Mouse (Mus musculus) heart, embryonic 10.5 days (tissue): ENCODE data around the gene Tmem53. TPM values are rescaled to one million over a fixed set of nuclear protein-coding genes. Genes with fewer than 3 reads are reported as not detected.
A peak's percentile ranks its signal among the peaks of the same experiment; 100 is the strongest.

Experiments used
- DNase-seq: peaks from one replicate; pipeline ENCODE4 v3.0.0-alpha.2; 2017; ENCODE audit warnings: low spot score
- H3K27ac ChIP-seq: fragments of 300-500 bp; sonication (generic); 2 replicates; pipeline ENCODE4 v1.5.1; 2016; ENCODE audit warnings: mild to moderate bottlenecking
- H3K27me3 ChIP-seq: fragments of 300-500 bp; sonication (generic); 2 replicates; pipeline ENCODE4 v1.6.1; 2016; ENCODE audit warnings: mild to moderate bottlenecking; ENCODE audit not compliant: poor library complexity, insufficient read depth, severe bottlenecking
- H3K36me3 ChIP-seq: fragments of 300-500 bp; sonication (generic); 2 replicates; pipeline ENCODE4 v1.6.1; 2016; ENCODE audit warnings: mild to moderate bottlenecking, moderate library complexity
- H3K4me1 ChIP-seq: fragments of 300-500 bp; sonication (generic); 2 replicates; pipeline ENCODE4 v1.6.1; 2016; ENCODE audit warnings: mild to moderate bottlenecking
- H3K4me3 ChIP-seq: fragments of 300-500 bp; sonication (generic); 2 replicates; pipeline ENCODE4 v1.5.1; 2016; ENCODE audit warnings: mild to moderate bottlenecking, moderate library complexity
- H3K9me3 ChIP-seq: fragments of 300-500 bp; sonication (generic); 2 replicates; pipeline ENCODE4 v1.6.1; 2016; ENCODE audit warnings: mild to moderate bottlenecking, moderate library complexity
- WGBS: fragments of 180-500 bp; shearing (Covaris S2); methylation state at CpG from one replicate; pipeline ENCODE4 v1.1.7; 2016; 5-methylcytosine and 5-hydroxymethylcytosine counted together
- polyA plus RNA-seq: library from polyadenylated mRNA; unstranded; fragments of >200 nt; fragmentation: Nextera tagmentation; extraction: Ambion mirVana; gene quantifications from 2 replicates; pipeline ENCODE4 v1.2.1, GENCODE M21; 2016

Tmem53 gene
- 11.0 and 14.4 TPM in 2 replicates for polyA plus RNA-seq

- peak; percentile 99 for DNase-seq
- Histone ChIP-seq H3K36me3 (no peaks in the 10 kb centered on the region), H3K4me3 (peak within 1 kb of the TSS; percentile 83), H3K27ac (peak within 1 kb of the TSS; percentile 96), H3K9me3 (no peaks in the 10 kb centered on the region), H3K27me3 (peaks cover 6% of the 10 kb centered on the region; the same call in 1 of the 2 replicates), H3K4me1 (peaks cover 21% of the 10 kb centered on the region)
- WGBS: under 1% methylated on average over 43 of the region's 43 CpGs
These were observed at the start of gene Tmem53, which contains the start of gene Armh1 for GRCm38 (mm10) chr4:117251801-117252316. TSS of gene Tmem53 (plus strand) at chr4:117251951. TSS of gene Armh1 (minus strand) at chr4:117252125.

DNA sequence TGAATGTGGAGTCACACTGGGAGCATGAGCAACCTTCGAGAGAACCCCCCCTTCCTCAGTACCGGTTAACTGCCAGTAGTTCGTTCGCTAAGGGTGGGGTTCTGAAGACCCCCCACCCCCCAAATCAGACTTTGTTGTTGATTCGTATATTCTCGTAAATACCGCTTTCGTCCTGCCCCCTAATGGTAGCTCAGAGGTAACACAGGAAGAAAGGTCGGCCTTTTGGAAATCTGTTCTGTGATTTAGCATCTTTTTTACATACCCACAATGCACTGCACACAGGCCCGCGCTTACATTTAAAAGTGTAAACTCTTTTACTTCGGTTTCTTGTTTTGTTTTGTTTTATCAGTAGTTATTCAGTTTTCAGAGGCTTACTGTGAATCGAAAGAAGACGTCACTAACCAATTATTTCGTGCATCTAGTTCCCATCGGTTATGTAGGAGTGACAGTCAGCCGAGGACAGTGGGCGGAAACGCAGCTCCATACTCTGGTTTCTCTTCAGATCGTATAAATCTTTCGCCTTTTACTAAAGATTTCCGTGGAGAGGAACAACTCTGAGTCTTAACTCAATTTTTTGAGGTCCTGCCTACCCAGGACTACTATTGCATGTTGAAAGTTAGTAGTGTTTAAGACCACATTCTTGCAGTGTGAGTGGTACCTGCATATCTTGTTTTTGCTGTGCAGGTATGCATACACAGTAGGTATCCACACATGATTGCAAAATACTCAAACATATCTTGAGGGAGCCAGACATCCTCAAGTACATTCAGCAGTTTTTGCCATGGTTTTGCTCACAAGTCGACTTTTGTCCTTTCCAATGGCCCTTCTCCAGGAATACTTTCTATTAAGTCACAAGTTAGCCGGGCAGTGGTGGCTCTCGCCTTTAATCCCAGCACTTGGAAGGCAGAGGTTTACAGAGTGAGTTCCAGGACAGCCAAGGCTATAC lies 49.4 kb upstream of the Tmem53 start:
- Histone ChIP-seq H3K9me3 (no peaks in the 10 kb centered on the region), H3K27me3 (no peaks in the 10 kb centered on the region), H3K4me1 (no peaks in the 10 kb centered on the region), H3K27ac (peak overlapping the region; percentile 90), H3K4me3 (peak overlapping the region; percentile 54), H3K36me3 (no peaks in the 10 kb centered on the region)
- no peak for DNase-seq
- under 1% methylated on average over 25 of the region's 25 CpGs for WGBS

- H3K9me3 ChIP-seq: no peaks in the 10 kb centered on the region
- H3K4me1 ChIP-seq: no peaks in the 10 kb centered on the region
- no peaks in the 10 kb centered on the region for H3K27me3 ChIP-seq
- DNase-seq: no peak
- 61% methylated on average over 4 of the region's 4 CpGs for WGBS
- H3K4me3 ChIP-seq: peak overlapping the region; percentile 54
- H3K27ac ChIP-seq: peak overlapping the region; percentile 90; the same call in 1 of the 2 replicates
- no peaks in the 10 kb centered on the region for H3K36me3 ChIP-seq
These were observed 48.8 kb upstream of the Tmem53 start for GRCm38 (mm10) chr4:117202992-117203354.

GRCm38 (mm10) chr4:117209592-117209991 lies 42.2 kb upstream of the Tmem53 start:
- no peaks in the 10 kb centered on the region for H3K9me3 ChIP-seq
- H3K4me1 ChIP-seq: 0 out of 2 replicates have a peak, but pooled peaks cover 8% of the 10 kb centered on the region
- DNase-seq: no peak
- 0 out of 2 replicates have a peak, but pooled peaks cover 7% of the 10 kb centered on the region for H3K27me3 ChIP-seq
- WGBS: 79% methylated on average over 6 of the region's 6 CpGs
- no peak overlapping the region for H3K27ac ChIP-seq
- no peak overlapping the region for H3K4me3 ChIP-seq
- no peaks in the 10 kb centered on the region for H3K36me3 ChIP-seq

- Histone ChIP-seq H3K27me3 (0 out of 2 replicates have a peak, but pooled peaks cover 7% of the 10 kb centered on the region), H3K27ac (peak overlapping the region; percentile 80), H3K4me3 (no peak overlapping the region), H3K9me3 (no peaks in the 10 kb centered on the region), H3K36me3 (no peaks in the 10 kb centered on the region), H3K4me1 (0 out of 2 replicates have a peak, but pooled peaks cover 8% of the 10 kb centered on the region)
- DNase-seq: peak; percentile 86
- 3% methylated on average over 20 of the region's 20 CpGs for WGBS
These were observed 41.3 kb upstream of the Tmem53 start for GRCm38 (mm10) chr4:117210147-117211074.

DNA sequence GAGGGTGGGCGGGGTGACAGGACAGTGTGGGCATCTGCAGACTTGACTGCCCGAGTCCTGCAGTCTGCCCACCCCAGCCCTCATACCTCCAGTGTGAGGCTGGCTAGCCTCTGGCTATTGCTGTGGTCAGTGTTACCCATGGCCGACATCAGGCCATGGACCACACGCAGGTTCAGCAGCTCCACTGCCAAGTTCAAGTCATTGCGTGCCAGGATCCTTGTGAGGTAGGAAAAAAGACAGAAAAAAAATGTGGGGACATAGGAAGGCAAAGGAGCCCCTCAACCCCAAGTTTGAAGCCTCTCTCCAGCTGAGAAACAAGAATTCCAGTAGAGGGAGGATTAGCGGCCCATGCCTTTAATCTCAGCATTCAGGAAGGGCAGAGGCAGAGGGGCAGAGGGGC lies 37.5 kb upstream of the Tmem53 start:
- Histone ChIP-seq H3K27ac (peak overlapping the region; percentile 22; the same call in 1 of the 2 replicates), H3K36me3 (no peaks in the 10 kb centered on the region), H3K27me3 (0 out of 2 replicates have a peak, but pooled peaks cover 7% of the 10 kb centered on the region), H3K4me1 (0 out of 2 replicates have a peak, but pooled peaks cover 8% of the 10 kb centered on the region), H3K4me3 (no peak overlapping the region), H3K9me3 (no peaks in the 10 kb centered on the region)
- DNase-seq: no peak
- WGBS: 82% methylated on average over 6 of the region's 6 CpGs

- 0 out of 2 replicates have a peak, but pooled peaks cover 8% of the 10 kb centered on the region for H3K4me1 ChIP-seq
- 70% methylated on average over 5 of the region's 5 CpGs for WGBS
- no peak for DNase-seq
These were observed 34.7 kb upstream of the Tmem53 start for GRCm38 (mm10) chr4:117217029-117217428.

DNA sequence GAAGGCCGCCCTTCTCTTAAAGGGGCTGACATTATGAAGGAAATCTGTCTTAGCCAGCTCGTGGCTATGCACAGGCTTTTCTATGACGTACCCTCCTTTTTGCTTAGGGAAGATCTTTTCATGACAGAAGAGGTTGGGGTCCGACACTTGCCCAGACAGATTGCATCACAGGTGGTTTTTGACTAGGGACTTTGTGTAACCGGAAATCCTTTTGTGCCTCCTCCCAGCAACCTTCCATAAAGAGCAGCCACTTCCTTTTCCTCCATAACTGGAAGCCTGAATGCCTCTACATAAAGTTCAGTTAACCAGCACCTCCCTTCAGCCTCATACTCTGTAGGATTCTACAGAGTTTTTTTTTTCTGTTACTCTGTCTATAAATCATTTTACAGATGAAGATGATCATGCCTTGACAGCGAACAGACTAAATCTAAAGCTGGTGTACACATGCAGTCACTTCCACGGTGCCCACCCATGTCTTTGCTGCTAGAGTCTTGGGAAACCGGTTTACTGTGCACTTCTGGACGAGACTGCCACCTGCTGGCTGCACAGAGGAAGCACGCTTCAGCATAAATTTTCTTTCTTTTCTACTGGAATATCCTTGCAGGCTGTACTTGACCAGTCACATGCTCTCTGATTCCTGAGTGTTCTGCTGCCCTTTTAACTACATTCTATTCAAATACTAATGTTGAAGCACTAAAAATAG lies 33.1 kb upstream of the Tmem53 start:
- Histone ChIP-seq H3K9me3 (no peaks in the 10 kb centered on the region), H3K4me3 (no peak overlapping the region), H3K27me3 (0 out of 2 replicates have a peak, but pooled peaks cover 7% of the 10 kb centered on the region), H3K36me3 (no peaks in the 10 kb centered on the region), H3K27ac (no peak overlapping the region), H3K4me1 (0 out of 2 replicates have a peak, but pooled peaks cover 2% of the 10 kb centered on the region)
- WGBS: 30% methylated on average over 10 of the region's 10 CpGs
- DNase-seq: peak; percentile 79

More at GRCm38 (mm10) chr4:117217029-117217428, 34.7 kb upstream of the Tmem53 start:
- Histone ChIP-seq H3K27ac (no peak overlapping the region), H3K4me3 (no peak overlapping the region), H3K9me3 (no peaks in the 10 kb centered on the region), H3K27me3 (0 out of 2 replicates have a peak, but pooled peaks cover 7% of the 10 kb centered on the region), H3K36me3 (no peaks in the 10 kb centered on the region)

GRCm38 (mm10) chr4:117220741-117221515 lies 30.8 kb upstream of the Tmem53 start:
- peaks cover 5% of the 10 kb centered on the region; the same call in 1 of the 2 replicates for H3K4me1 ChIP-seq
- no peak overlapping the region for H3K4me3 ChIP-seq
- no peaks in the 10 kb centered on the region for H3K9me3 ChIP-seq
- no peaks in the 10 kb centered on the region for H3K27me3 ChIP-seq
- H3K36me3 ChIP-seq: no peaks in the 10 kb centered on the region
- no peak for DNase-seq
- H3K27ac ChIP-seq: no peak overlapping the region
- WGBS: 76% methylated on average over 9 of the region's 9 CpGs

GRCm38 (mm10) chr4:117221836-117222235 lies 29.9 kb upstream of the Tmem53 start:
- Histone ChIP-seq H3K27me3 (no peaks in the 10 kb centered on the region), H3K4me1 (peaks cover 5% of the 10 kb centered on the region; the same call in 1 of the 2 replicates), H3K4me3 (no peak overlapping the region), H3K36me3 (no peaks in the 10 kb centered on the region), H3K27ac (no peak overlapping the region), H3K9me3 (no peaks in the 10 kb centered on the region)
- 80% methylated on average over 9 of the region's 9 CpGs for WGBS
- no peak for DNase-seq

DNA sequence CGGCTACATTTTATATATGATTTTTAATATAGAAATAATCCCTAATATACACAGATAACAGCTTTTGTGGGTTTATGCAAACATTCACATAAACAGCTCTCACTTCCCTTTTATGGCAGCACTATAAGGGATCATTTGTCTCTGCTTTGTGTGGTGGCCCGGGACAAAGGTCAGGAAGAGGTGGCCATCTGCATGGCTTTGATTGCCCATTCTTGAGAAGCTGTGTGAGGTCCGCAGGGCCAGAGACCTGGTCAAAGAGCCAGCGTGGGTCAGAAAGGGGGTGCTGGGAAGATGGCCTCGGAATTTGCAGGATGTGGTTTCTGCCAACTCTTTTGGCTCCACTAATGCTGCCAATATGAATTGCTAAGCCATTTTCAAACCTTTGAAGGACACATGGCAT lies 28.8 kb upstream of the Tmem53 start:
- WGBS: 69% methylated on average over 5 of the region's 5 CpGs

More for the DNA sequence above, 28.8 kb upstream of the Tmem53 start:
- Histone ChIP-seq H3K36me3 (no peaks in the 10 kb centered on the region), H3K27me3 (peaks cover 1% of the 10 kb centered on the region; the same call in 1 of the 2 replicates), H3K4me1 (peaks cover 5% of the 10 kb centered on the region; the same call in 1 of the 2 replicates), H3K4me3 (no peak overlapping the region), H3K9me3 (no peaks in the 10 kb centered on the region), H3K27ac (no peak overlapping the region)
- no peak for DNase-seq
